Mouse (Mus musculus) erythroblast, embryonic 14.5 days (primary cell): Measurements from ENCODE around the gene Olfm1. TPM values are rescaled to one million over a fixed set of nuclear protein-coding genes. Genes with fewer than 3 reads are reported as not detected.

ENCODE experiments used
- H3K27me3 ChIP-seq: 2 replicates; pipeline ENCODE4 v1.6.1; 2012; ENCODE audit warnings: inconsistent platforms; ENCODE audit not compliant: control insufficient read depth
- H3K36me3 ChIP-seq: 2 replicates; pipeline ENCODE4 v1.6.1; 2012; ENCODE audit warnings: mild to moderate bottlenecking, inconsistent platforms; ENCODE audit not compliant: control insufficient read depth
- H3K4me1 ChIP-seq: 2 replicates; pipeline ENCODE4 v1.6.1; 2012; ENCODE audit warnings: inconsistent platforms; ENCODE audit not compliant: control insufficient read depth
- H3K4me3 ChIP-seq: replicated peaks from 2 replicates; pipeline ENCODE3; 2012; ENCODE audit warnings: moderate library complexity, mild to moderate bottlenecking, inconsistent platforms
- H3K9me3 ChIP-seq: 2 replicates; pipeline ENCODE4 v1.6.1; 2012; ENCODE audit warnings: low read length, inconsistent platforms, mixed read lengths; ENCODE audit not compliant: control insufficient read depth
- GATA1 ChIP-seq: IDR thresholded peaks from 2 replicates; pipeline ENCODE4 v1.6.1; 2012; ENCODE audit warnings: low read length, inconsistent platforms, mixed read lengths
- TAL1 ChIP-seq: IDR thresholded peaks from 3 replicates; pipeline ENCODE4 v1.6.1; 2012; ENCODE audit warnings: low read length, inconsistent platforms, mixed read lengths
- polyA plus RNA-seq: library from polyadenylated mRNA; stranded (reverse); fragments of >175 nt; gene quantifications from 2 replicates; pipeline ENCODE4 v1.2.3, GENCODE M21; 2012

Gene Olfm1
- polyA plus RNA-seq, 1 experiment: 0.02 TPM

GRCm38 (mm10) chr2:28195726-28196125, 2.9 kb downstream of the Olfm1 start:
- Histone ChIP-seq H3K9me3 (no peaks in the 10 kb centered on the region), H3K4me1 (peaks cover 13% of the 10 kb centered on the region), H3K36me3 (no peaks in the 10 kb centered on the region), H3K27me3 (peaks cover 79% of the 10 kb centered on the region), H3K4me3 (no peak overlapping the region)
- TF ChIP-seq TAL1 (no peak), GATA1 (no peak)

DNA sequence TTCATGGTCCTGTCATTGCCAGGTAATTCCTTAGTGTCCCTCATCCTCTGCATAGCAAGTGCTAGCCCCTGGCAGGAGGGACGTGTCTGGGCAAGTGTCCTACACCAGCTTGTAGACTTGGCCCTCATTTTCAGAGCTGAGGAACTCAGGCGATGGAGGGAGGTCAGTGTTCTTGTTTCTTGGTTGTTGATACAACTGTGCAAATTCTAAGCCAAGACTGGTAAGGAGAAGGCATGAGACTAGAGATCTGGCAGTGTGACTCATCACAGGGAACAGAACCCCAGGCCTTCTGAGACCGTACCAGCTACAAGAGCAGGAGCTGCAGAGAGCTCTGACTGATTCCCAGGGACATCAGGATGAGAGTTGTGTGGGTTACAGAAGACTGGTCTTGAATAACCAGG, 8.6 kb downstream of the Olfm1 start:
- H3K27me3 ChIP-seq: peaks cover 72% of the 10 kb centered on the region
- no peak for TF ChIP-seq TAL1
- no peak for TF ChIP-seq GATA1
- H3K36me3 ChIP-seq: no peaks in the 10 kb centered on the region
- peaks cover 11% of the 10 kb centered on the region for H3K4me1 ChIP-seq
- peaks cover 3% of the 10 kb centered on the region; the same call in 1 of the 2 replicates for H3K9me3 ChIP-seq
- no peak overlapping the region for H3K4me3 ChIP-seq

GRCm38 (mm10) chr2:28204167-28204566, 11.4 kb downstream of the Olfm1 start:
- Histone ChIP-seq H3K4me3 (no peak overlapping the region), H3K4me1 (peaks cover 11% of the 10 kb centered on the region), H3K9me3 (peaks cover 3% of the 10 kb centered on the region; the same call in 1 of the 2 replicates), H3K36me3 (no peaks in the 10 kb centered on the region), H3K27me3 (peaks cover 82% of the 10 kb centered on the region)
- TF ChIP-seq TAL1 (no peak), GATA1 (no peak)

DNA sequence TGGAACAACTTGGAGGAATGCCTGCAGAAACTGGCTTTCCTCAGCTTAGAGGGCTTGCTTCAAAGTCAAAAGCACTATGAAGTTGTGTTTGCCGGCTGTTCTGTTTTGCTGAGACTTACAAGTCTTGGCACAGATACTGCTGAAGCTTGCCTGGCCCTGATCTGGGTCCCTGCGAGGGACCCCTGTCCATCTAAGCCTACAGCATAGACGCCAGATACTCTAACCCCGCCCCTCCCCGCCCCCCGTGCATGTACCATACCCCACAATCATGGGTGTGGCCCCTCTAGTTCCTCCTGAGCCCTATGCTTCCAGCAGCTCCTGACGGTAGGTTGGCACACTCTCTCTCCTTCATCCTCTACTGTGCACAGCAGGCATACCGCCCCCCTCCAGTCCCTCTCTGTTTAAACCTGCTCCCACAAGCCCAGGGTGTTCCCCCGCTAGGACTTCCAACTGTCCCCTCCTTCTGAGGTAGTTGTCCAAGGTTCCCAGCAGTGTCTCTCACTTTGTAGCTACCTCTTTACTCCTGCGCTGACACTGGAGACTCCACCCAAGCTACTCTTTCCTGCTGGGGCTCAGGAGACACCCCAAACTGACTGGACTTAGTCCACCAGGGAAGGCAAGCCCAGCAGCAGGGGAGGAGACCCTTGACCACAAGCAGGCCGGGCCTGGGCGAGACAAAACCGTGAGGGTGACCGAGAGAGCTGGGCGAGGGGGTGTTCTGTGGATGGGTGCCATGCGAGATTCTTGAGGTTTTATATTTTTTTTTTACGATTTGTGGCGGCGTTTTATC, 12.1 kb downstream of the Olfm1 start:
- TF ChIP-seq TAL1: no peak
- TF ChIP-seq GATA1: no peak
- peaks cover 11% of the 10 kb centered on the region for H3K4me1 ChIP-seq
- peaks cover 3% of the 10 kb centered on the region; the same call in 1 of the 2 replicates for H3K9me3 ChIP-seq
- H3K36me3 ChIP-seq: no peaks in the 10 kb centered on the region
- peaks cover 75% of the 10 kb centered on the region for H3K27me3 ChIP-seq
- H3K4me3 ChIP-seq: no peak overlapping the region

- peaks cover 11% of the 10 kb centered on the region for H3K4me1 ChIP-seq
- TF ChIP-seq GATA1: no peak
- TF ChIP-seq TAL1: no peak
- H3K27me3 ChIP-seq: peaks cover 72% of the 10 kb centered on the region
- H3K9me3 ChIP-seq: peaks cover 3% of the 10 kb centered on the region; the same call in 1 of the 2 replicates
- H3K4me3 ChIP-seq: peak overlapping the region; percentile 16
- H3K36me3 ChIP-seq: no peaks in the 10 kb centered on the region
These were observed 12.6 kb downstream of the Olfm1 start for GRCm38 (mm10) chr2:28205467-28205805.

GRCm38 (mm10) chr2:28205870-28206421, 13.2 kb downstream of the Olfm1 start:
- TF ChIP-seq GATA1 (no peak), TAL1 (no peak)
- H3K36me3 ChIP-seq: no peaks in the 10 kb centered on the region
- H3K27me3 ChIP-seq: peaks cover 70% of the 10 kb centered on the region
- peaks cover 3% of the 10 kb centered on the region; the same call in 1 of the 2 replicates for H3K9me3 ChIP-seq
- peak overlapping the region; percentile 39 for H3K4me3 ChIP-seq
- H3K4me1 ChIP-seq: peaks cover 11% of the 10 kb centered on the region

- no peak overlapping the region for H3K4me3 ChIP-seq
- H3K9me3 ChIP-seq: peaks cover 3% of the 10 kb centered on the region; the same call in 1 of the 2 replicates
- peaks cover 11% of the 10 kb centered on the region for H3K4me1 ChIP-seq
- peaks cover 69% of the 10 kb centered on the region for H3K27me3 ChIP-seq
- TF ChIP-seq GATA1 (no peak), TAL1 (no peak)
- H3K36me3 ChIP-seq: no peaks in the 10 kb centered on the region
These were observed 13.7 kb downstream of the Olfm1 start for GRCm38 (mm10) chr2:28206472-28206871.

GRCm38 (mm10) chr2:28207200-28207750, 14.5 kb downstream of the Olfm1 start:
- Histone ChIP-seq H3K4me3 (no peak overlapping the region), H3K27me3 (peaks cover 74% of the 10 kb centered on the region)
- TF ChIP-seq TAL1 (no peak), GATA1 (no peak)

GRCm38 (mm10) chr2:28208130-28208745, 15.4 kb downstream of the Olfm1 start:
- Histone ChIP-seq H3K9me3 (peaks cover 3% of the 10 kb centered on the region; the same call in 1 of the 2 replicates), H3K36me3 (no peaks in the 10 kb centered on the region), H3K4me1 (peaks cover 11% of the 10 kb centered on the region), H3K4me3 (no peak overlapping the region), H3K27me3 (peaks cover 73% of the 10 kb centered on the region)
- TF ChIP-seq GATA1: no peak
- TF ChIP-seq TAL1: no peak

More at GRCm38 (mm10) chr2:28207200-28207750, 14.5 kb downstream of the Olfm1 start:
- peaks cover 3% of the 10 kb centered on the region; the same call in 1 of the 2 replicates for H3K9me3 ChIP-seq
- H3K4me1 ChIP-seq: peaks cover 11% of the 10 kb centered on the region
- H3K36me3 ChIP-seq: no peaks in the 10 kb centered on the region
